Mouse (Mus musculus): ENCODE results near the gene Fam227a. TPM values are rescaled to one million over a fixed set of nuclear protein-coding genes. Genes with fewer than 3 reads are reported as not detected.
A peak's percentile ranks its signal among the peaks of the same experiment; 100 is the strongest.

Fam227a gene
- polyA plus RNA-seq, 1 experiment from 2014 or later = 2.5 TPM

- Histone ChIP-seq H3K36me3 (peaks cover 4% of the 10 kb centered on the region), H3K9ac (no peak overlapping the region), H3K9me3 (peaks cover 3% of the 10 kb centered on the region; the same call in 1 of the 2 replicates), H3K4me1 (0 out of 2 replicates have a peak, but pooled peaks cover 7% of the 10 kb centered on the region), H3K4me3 (no peak overlapping the region), H3K27me3 (peaks cover 14% of the 10 kb centered on the region), H3K4me2 (no peak overlapping the region), H3K27ac (no peak overlapping the region)
- WGBS = 90% methylated on average over 12 of the region's 12 CpGs
- no peak for ATAC-seq (ENCODE audit: insufficient number of reproducible peaks, insufficient read depth, low FRiP score, low TSS enrichment, low read depth)
Measured at GRCm38 (mm10) chr15:79606161-79606560, 52.6 kb downstream of the Fam227a start.

- H3K9me3 ChIP-seq = peaks cover 3% of the 10 kb centered on the region; the same call in 1 of the 2 replicates
- peak within 1 kb of the TSS; percentile 55 for H3K4me2 ChIP-seq
- 18% methylated on average over 37 of the region's 37 CpGs for WGBS
- no peak within 1 kb of the TSS for H3K27ac ChIP-seq
- H3K36me3 ChIP-seq = no peaks in the 10 kb centered on the region
- H3K4me3 ChIP-seq = peak within 1 kb of the TSS; percentile 35
- H3K4me1 ChIP-seq = 0 out of 2 replicates have a peak, but pooled peaks cover 7% of the 10 kb centered on the region
- H3K27me3 ChIP-seq = peaks cover 14% of the 10 kb centered on the region
- ATAC-seq (ENCODE audit: insufficient number of reproducible peaks, insufficient read depth, low FRiP score, low TSS enrichment, low read depth) = no peak
- H3K9ac ChIP-seq = peak within 1 kb of the TSS; percentile 60
Measured at GRCm38 (mm10) chr15:79604990-79605665, 53.6 kb downstream of the Fam227a start, which contains the start of gene Dmc1. Gene Dmc1 (minus strand): TSS chr15:79605109.

GRCm38 (mm10) chr15:79600176-79600575 lies 58.6 kb downstream of the Fam227a start:
- Histone ChIP-seq H3K4me2 (no peak overlapping the region), H3K27me3 (peaks cover 12% of the 10 kb centered on the region), H3K36me3 (no peaks in the 10 kb centered on the region), H3K9ac (no peak overlapping the region), H3K27ac (no peak overlapping the region), H3K4me3 (no peak overlapping the region), H3K4me1 (0 out of 2 replicates have a peak, but pooled peaks cover 7% of the 10 kb centered on the region), H3K9me3 (no peaks in the 10 kb centered on the region)
- WGBS = 79% methylated on average over 2 of the region's 2 CpGs
- ATAC-seq (ENCODE audit: insufficient number of reproducible peaks, insufficient read depth, low FRiP score, low TSS enrichment, low read depth) = no peak

GRCm38 (mm10) chr15:79598715-79599114 lies 60.0 kb downstream of the Fam227a start:
- H3K27me3 ChIP-seq = no peaks in the 10 kb centered on the region
- H3K27ac ChIP-seq = no peak overlapping the region
- no peak overlapping the region for H3K4me2 ChIP-seq
- no peak overlapping the region for H3K9ac ChIP-seq
- no peaks in the 10 kb centered on the region for H3K4me1 ChIP-seq
- ATAC-seq (ENCODE audit: insufficient number of reproducible peaks, insufficient read depth, low FRiP score, low TSS enrichment, low read depth) = no peak
- H3K9me3 ChIP-seq = no peaks in the 10 kb centered on the region
- H3K36me3 ChIP-seq = no peaks in the 10 kb centered on the region
- WGBS = 89% methylated on average over 1 of the region's 1 CpGs
- H3K4me3 ChIP-seq = no peak overlapping the region

- Histone ChIP-seq H3K36me3 (no peaks in the 10 kb centered on the region), H3K27ac (no peak overlapping the region), H3K9ac (no peak overlapping the region), H3K4me1 (no peaks in the 10 kb centered on the region), H3K4me3 (no peak overlapping the region), H3K9me3 (no peaks in the 10 kb centered on the region), H3K27me3 (no peaks in the 10 kb centered on the region), H3K4me2 (no peak overlapping the region)
- WGBS = 30% methylated on average over 1 of the region's 1 CpGs
- ATAC-seq (ENCODE audit: insufficient number of reproducible peaks, insufficient read depth, low FRiP score, low TSS enrichment, low read depth) = no peak
Measured at GRCm38 (mm10) chr15:79581581-79581980, 77.2 kb downstream of the Fam227a start.

- no peak overlapping the region for H3K9ac ChIP-seq
- no peaks in the 10 kb centered on the region for H3K27me3 ChIP-seq
- ATAC-seq (ENCODE audit: insufficient number of reproducible peaks, insufficient read depth, low FRiP score, low TSS enrichment, low read depth) = no peak
- no peak overlapping the region for H3K4me2 ChIP-seq
- H3K36me3 ChIP-seq = no peaks in the 10 kb centered on the region
- H3K27ac ChIP-seq = no peak overlapping the region
- H3K9me3 ChIP-seq = no peaks in the 10 kb centered on the region
- H3K4me1 ChIP-seq = no peaks in the 10 kb centered on the region
- WGBS = 70% methylated on average over 6 of the region's 6 CpGs
- no peak overlapping the region for H3K4me3 ChIP-seq
Measured at GRCm38 (mm10) chr15:79577671-79578426, 80.9 kb downstream of the Fam227a start.

- no peaks in the 10 kb centered on the region for H3K9me3 ChIP-seq
- no peak overlapping the region for H3K9ac ChIP-seq
- no peaks in the 10 kb centered on the region for H3K4me1 ChIP-seq
- H3K27me3 ChIP-seq = no peaks in the 10 kb centered on the region
- no peak overlapping the region for H3K4me2 ChIP-seq
- ATAC-seq (ENCODE audit: insufficient number of reproducible peaks, insufficient read depth, low FRiP score, low TSS enrichment, low read depth) = no peak
- no peaks in the 10 kb centered on the region for H3K36me3 ChIP-seq
- WGBS = 84% methylated on average over 2 of the region's 2 CpGs
- no peak overlapping the region for H3K27ac ChIP-seq
- H3K4me3 ChIP-seq = no peak overlapping the region
Measured at GRCm38 (mm10) chr15:79576947-79577346, 81.8 kb downstream of the Fam227a start.

- H3K27me3 ChIP-seq = no peaks in the 10 kb centered on the region
- H3K4me3 ChIP-seq = no peak overlapping the region
- H3K27ac ChIP-seq = no peak overlapping the region
- H3K4me1 ChIP-seq = no peaks in the 10 kb centered on the region
- H3K9me3 ChIP-seq = no peaks in the 10 kb centered on the region
- H3K4me2 ChIP-seq = no peak overlapping the region
- no peaks in the 10 kb centered on the region for H3K36me3 ChIP-seq
- no peak overlapping the region for H3K9ac ChIP-seq
- 55% methylated on average over 1 of the region's 1 CpGs for WGBS
- no peak for ATAC-seq (ENCODE audit: insufficient number of reproducible peaks, insufficient read depth, low FRiP score, low TSS enrichment, low read depth)
Measured at GRCm38 (mm10) chr15:79575543-79576222, 83.1 kb downstream of the Fam227a start.

- 82% methylated on average over 9 of the region's 9 CpGs for WGBS
- no peak for ATAC-seq (ENCODE audit: insufficient number of reproducible peaks, insufficient read depth, low FRiP score, low TSS enrichment, low read depth)
Measured at GRCm38 (mm10) chr15:79562417-79562816, 96.3 kb downstream of the Fam227a start.

GRCm38 (mm10) chr15:79559649-79560048 lies 99.1 kb downstream of the Fam227a start:
- WGBS = 74% methylated on average over 3 of the region's 3 CpGs
- H3K4me3 ChIP-seq = no peak overlapping the region
- no peak overlapping the region for H3K9ac ChIP-seq
- no peaks in the 10 kb centered on the region for H3K9me3 ChIP-seq
- ATAC-seq (ENCODE audit: insufficient number of reproducible peaks, insufficient read depth, low FRiP score, low TSS enrichment, low read depth) = no peak
- no peaks in the 10 kb centered on the region for H3K4me1 ChIP-seq
- no peak overlapping the region for H3K27ac ChIP-seq
- H3K27me3 ChIP-seq = no peaks in the 10 kb centered on the region
- no peak overlapping the region for H3K4me2 ChIP-seq
- no peaks in the 10 kb centered on the region for H3K36me3 ChIP-seq

More at GRCm38 (mm10) chr15:79562417-79562816, 96.3 kb downstream of the Fam227a start:
- H3K27me3 ChIP-seq = no peaks in the 10 kb centered on the region
- H3K27ac ChIP-seq = no peak overlapping the region
- H3K9ac ChIP-seq = no peak overlapping the region
- H3K4me2 ChIP-seq = no peak overlapping the region
- 0 out of 2 replicates have a peak, but pooled peaks cover 6% of the 10 kb centered on the region for H3K4me1 ChIP-seq
- no peak overlapping the region for H3K4me3 ChIP-seq
- H3K36me3 ChIP-seq = no peaks in the 10 kb centered on the region
- no peaks in the 10 kb centered on the region for H3K9me3 ChIP-seq

Data from embryonic facial prominence, embryonic 13.5 days (tissue).